Mouse (Mus musculus) stomach, embryonic 16.5 days (tissue): Measurements from ENCODE around the gene Ntf5. TPM values are rescaled to one million over a fixed set of nuclear protein-coding genes. Genes with fewer than 3 reads are reported as not detected.
A peak's percentile ranks its signal among the peaks of the same experiment; 100 is the strongest.

Experiments used
- ATAC-seq: fragments of 200-750 bp; cut with Nextera tagmentation; 2 replicates; pipeline ENCODE4 v1.8.0; 2017; ENCODE audit warnings: moderate number of reproducible peaks, moderate TSS enrichment; ENCODE audit not compliant: insufficient read depth, low FRiP score
- H3K27ac ChIP-seq: fragments of 300-500 bp; sonication (generic); 2 replicates; pipeline ENCODE4 v1.5.1; 2014; ENCODE audit warnings: low read length
- H3K27me3 ChIP-seq: fragments of 300-500 bp; sonication (generic); 2 replicates; pipeline ENCODE4 v1.6.1; 2014; ENCODE audit warnings: low read length, control low read depth, mixed read lengths; ENCODE audit not compliant: control insufficient read depth, insufficient read depth
- H3K36me3 ChIP-seq: fragments of 300-500 bp; sonication (generic); 2 replicates; pipeline ENCODE4 v1.6.1; 2014; ENCODE audit warnings: low read length; ENCODE audit not compliant: control insufficient read depth, insufficient read depth
- H3K4me1 ChIP-seq: fragments of 300-500 bp; sonication (generic); 2 replicates; pipeline ENCODE4 v1.6.1; 2014; ENCODE audit warnings: low read length, control low read depth, mixed read lengths; ENCODE audit not compliant: control insufficient read depth, insufficient read depth
- H3K4me2 ChIP-seq: fragments of 300-500 bp; sonication (generic); 2 replicates; pipeline ENCODE4 v1.6.1; 2014; ENCODE audit warnings: low read depth, low read length, mixed read lengths
- H3K4me3 ChIP-seq: fragments of 300-500 bp; sonication (generic); replicated peaks from 2 replicates; pipeline ENCODE4 v1.5.1; 2014; ENCODE audit warnings: mild to moderate bottlenecking, low read length
- H3K9ac ChIP-seq: fragments of 300-500 bp; sonication (generic); 2 replicates; pipeline ENCODE4 v1.6.1; 2014; ENCODE audit warnings: low read length
- H3K9me3 ChIP-seq: fragments of 300-500 bp; sonication (generic); replicated peaks from 2 replicates; pipeline ENCODE4 v1.6.1; 2016; ENCODE audit warnings: low read length, control low read depth; ENCODE audit not compliant: control insufficient read depth
- WGBS: fragments of 180-500 bp; shearing (Covaris S2); extraction: QIAGEN DNeasy Blood & Tissue Kit; methylation state at CpG from one replicate; pipeline ENCODE4 v1.1.7; 2014; 5-methylcytosine and 5-hydroxymethylcytosine counted together
- polyA plus RNA-seq: library from polyadenylated mRNA; unstranded; fragments of >200 nt; fragmentation: Nextera tagmentation; extraction: Ambion mirVana; gene quantifications from 2 replicates; pipeline ENCODE4 v1.2.1, GENCODE M21; 2015

Gene Ntf5
- polyA plus RNA-seq, 1 experiment from 2014 or later = 1.3 TPM

DNA sequence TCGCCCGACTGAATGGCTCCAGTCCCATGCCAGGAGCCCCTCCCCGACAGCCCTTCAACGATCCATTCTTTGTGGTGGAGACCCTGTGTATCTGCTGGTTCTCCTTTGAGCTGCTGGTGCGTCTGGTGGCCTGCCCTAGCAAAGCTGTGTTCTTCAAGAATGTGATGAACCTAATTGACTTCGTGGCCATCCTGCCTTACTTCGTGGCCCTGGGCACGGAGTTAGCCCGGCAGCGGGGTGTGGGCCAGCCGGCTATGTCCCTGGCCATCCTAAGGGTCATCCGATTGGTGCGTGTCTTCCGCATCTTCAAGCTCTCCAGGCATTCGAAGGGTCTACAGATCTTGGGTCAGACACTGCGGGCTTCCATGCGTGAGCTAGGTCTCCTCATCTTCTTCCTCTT is 4.5 kb upstream of the Ntf5 start:
- Histone ChIP-seq H3K9me3 (no peaks in the 10 kb centered on the region), H3K4me3 (no peak overlapping the region), H3K4me2 (no peak overlapping the region), H3K27ac (no peak overlapping the region), H3K36me3 (no peaks in the 10 kb centered on the region), H3K27me3 (peaks cover 49% of the 10 kb centered on the region), H3K4me1 (peaks cover 9% of the 10 kb centered on the region; the same call in 1 of the 2 replicates), H3K9ac (no peak overlapping the region)
- no peak for ATAC-seq
- WGBS = 88% methylated on average over 17 of the region's 17 CpGs

DNA sequence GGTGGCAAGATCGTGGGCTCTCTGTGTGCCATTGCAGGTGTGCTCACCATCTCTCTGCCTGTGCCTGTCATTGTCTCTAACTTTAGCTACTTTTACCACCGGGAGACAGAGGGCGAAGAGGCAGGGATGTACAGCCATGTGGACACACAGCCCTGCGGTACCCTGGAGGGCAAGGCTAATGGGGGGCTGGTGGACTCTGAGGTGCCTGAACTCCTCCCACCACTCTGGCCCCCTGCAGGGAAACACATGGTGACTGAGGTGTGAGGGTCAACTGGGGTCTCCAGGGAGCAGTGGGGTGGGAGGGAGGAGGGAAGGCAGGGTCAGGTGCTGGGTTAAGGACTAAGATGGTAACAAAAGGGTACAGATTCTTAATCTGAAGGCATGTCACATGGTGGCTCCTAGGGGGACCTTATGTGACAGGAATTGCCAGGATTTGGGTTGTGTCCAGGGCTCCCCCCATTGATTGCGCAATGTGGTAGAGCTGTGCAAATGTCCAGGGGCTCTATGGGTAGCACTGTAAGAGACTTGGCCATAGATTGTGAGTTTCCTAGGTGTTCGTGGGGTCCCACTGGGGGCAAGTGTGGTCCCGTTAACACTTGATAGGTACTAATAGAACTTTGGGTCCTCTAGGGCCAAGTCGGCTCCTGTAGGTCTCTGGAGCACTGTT is 3.9 kb upstream of the Ntf5 start:
- peaks cover 14% of the 10 kb centered on the region; the same call in 1 of the 2 replicates for H3K4me1 ChIP-seq
- H3K9ac ChIP-seq = no peak overlapping the region
- H3K9me3 ChIP-seq = no peaks in the 10 kb centered on the region
- no peak overlapping the region for H3K27ac ChIP-seq
- no peak overlapping the region for H3K4me2 ChIP-seq
- no peak overlapping the region for H3K4me3 ChIP-seq
- no peak for ATAC-seq
- peaks cover 54% of the 10 kb centered on the region for H3K27me3 ChIP-seq
- no peaks in the 10 kb centered on the region for H3K36me3 ChIP-seq
- WGBS = 79% methylated on average over 8 of the region's 8 CpGs

DNA sequence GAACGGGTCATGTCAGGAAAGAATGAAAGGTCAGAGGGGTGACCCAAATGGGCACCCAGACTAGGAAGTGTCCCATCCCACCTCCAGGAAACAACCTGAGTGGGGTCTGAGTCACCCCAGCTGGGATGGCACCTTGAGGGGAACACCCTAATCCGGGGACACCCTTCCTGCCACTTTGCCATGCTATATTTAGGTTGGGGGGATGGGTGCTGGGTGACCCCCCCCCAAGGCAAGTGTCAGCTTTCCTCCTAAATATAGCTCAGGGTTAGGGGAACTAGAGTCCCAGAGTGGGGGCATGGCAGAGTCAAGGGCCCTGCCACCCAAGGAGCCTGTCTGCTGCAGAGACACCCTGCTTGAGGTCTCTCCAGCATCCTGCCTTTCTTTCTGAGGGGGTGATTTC is 1.1 kb upstream of the Ntf5 start:
- Histone ChIP-seq H3K9me3 (no peaks in the 10 kb centered on the region), H3K4me3 (no peak overlapping the region), H3K4me1 (peaks cover 14% of the 10 kb centered on the region; the same call in 1 of the 2 replicates), H3K36me3 (no peaks in the 10 kb centered on the region), H3K27ac (no peak overlapping the region), H3K9ac (no peak overlapping the region), H3K4me2 (no peak overlapping the region), H3K27me3 (peaks cover 43% of the 10 kb centered on the region)
- no peak for ATAC-seq
- WGBS = 88% methylated on average over 2 of the region's 2 CpGs

DNA sequence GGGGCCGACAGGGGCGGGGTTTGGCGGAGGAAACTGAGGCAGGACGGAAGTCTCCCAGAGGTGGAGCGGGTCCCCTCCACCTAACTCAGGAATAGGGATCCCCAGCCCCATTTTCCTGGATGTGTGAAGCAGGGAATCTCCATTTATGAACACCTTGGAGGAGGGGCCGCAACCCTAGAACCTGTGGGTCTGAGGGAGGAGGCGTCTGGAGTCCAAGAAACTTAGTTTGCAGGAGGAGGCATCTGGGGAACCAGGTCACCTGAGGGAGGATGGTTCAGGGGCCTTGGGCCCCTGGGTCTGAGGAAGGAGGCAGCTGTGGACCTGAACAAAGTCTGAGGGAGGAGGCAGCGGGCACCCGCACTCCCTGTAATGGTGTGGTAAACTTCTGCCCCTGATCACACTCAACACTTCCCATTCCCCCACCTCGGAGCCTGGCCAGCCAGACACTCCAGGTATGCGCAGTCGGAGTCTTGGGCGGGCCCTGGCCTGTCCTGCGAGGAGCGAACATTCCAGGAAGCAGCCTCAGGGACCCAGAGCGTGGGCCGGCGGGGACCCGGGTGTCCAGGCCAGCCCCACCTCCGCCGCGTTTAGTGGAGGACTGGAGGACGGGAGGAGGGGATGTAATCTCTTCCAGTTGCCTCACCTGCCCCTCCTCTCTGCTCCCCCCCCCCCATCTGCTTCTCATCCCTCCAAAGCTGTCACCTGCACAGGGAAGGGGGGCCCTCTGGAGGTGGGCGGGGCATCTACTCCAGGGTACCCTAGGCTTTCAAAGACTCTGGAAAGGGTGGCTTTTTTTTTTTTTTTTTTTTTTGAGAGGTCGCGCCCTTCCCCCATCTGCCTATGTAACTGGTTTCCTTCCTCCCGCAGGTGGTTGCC is 607 bp downstream of the Ntf5 start:
- Histone ChIP-seq H3K9ac (peak overlapping the region; percentile 77), H3K27me3 (peaks cover 30% of the 10 kb centered on the region)
- 2% methylated on average over 26 of the region's 27 CpGs for WGBS

GRCm38 (mm10) chr7:45414740-45415224 is 1.3 kb downstream of the Ntf5 start:
- no peak overlapping the region for H3K27ac ChIP-seq
- no peaks in the 10 kb centered on the region for H3K9me3 ChIP-seq
- peaks cover 23% of the 10 kb centered on the region; the same call in 1 of the 2 replicates for H3K4me1 ChIP-seq
- no peak for ATAC-seq
- WGBS = 50% methylated on average over 12 of the region's 12 CpGs
- H3K4me3 ChIP-seq = no peak overlapping the region
- H3K36me3 ChIP-seq = no peaks in the 10 kb centered on the region
- peak overlapping the region; percentile 91; the same call in 1 of the 2 replicates for H3K4me2 ChIP-seq
- peaks cover 26% of the 10 kb centered on the region for H3K27me3 ChIP-seq
- no peak overlapping the region for H3K9ac ChIP-seq

More for the DNA sequence above, 607 bp downstream of the Ntf5 start:
- Histone ChIP-seq H3K4me3 (peak overlapping the region; percentile 63), H3K9me3 (no peaks in the 10 kb centered on the region), H3K36me3 (no peaks in the 10 kb centered on the region), H3K4me1 (peaks cover 22% of the 10 kb centered on the region; the same call in 1 of the 2 replicates), H3K4me2 (peak overlapping the region; percentile 91), H3K27ac (peak overlapping the region; percentile 68)
- peak; percentile 46 for ATAC-seq

DNA sequence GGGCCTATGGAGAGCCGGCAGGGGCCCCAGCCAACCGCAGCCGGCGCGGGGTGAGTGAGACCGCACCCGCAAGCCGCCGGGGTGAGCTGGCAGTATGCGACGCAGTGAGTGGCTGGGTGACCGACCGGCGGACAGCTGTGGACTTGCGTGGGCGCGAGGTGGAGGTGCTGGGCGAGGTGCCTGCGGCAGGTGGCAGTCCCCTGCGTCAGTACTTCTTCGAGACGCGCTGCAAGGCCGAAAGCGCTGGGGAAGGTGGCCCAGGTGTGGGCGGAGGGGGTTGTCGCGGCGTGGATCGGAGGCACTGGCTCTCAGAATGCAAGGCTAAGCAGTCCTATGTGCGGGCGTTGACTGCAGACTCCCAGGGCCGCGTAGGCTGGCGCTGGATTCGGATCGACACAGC is 2.1 kb downstream of the Ntf5 start:
- H3K27me3 ChIP-seq = peaks cover 26% of the 10 kb centered on the region
- WGBS = 27% methylated on average over 37 of the region's 37 CpGs
- peaks cover 31% of the 10 kb centered on the region; the same call in 1 of the 2 replicates for H3K4me1 ChIP-seq
- H3K9me3 ChIP-seq = no peaks in the 10 kb centered on the region
- H3K4me3 ChIP-seq = peak overlapping the region; percentile 7
- 0 out of 2 replicates have a peak overlapping the region, but pooled peaks have one; percentile 40 for H3K9ac ChIP-seq
- no peaks in the 10 kb centered on the region for H3K36me3 ChIP-seq
- H3K4me2 ChIP-seq = peak overlapping the region; percentile 22
- no peak overlapping the region for H3K27ac ChIP-seq
- no peak for ATAC-seq

DNA sequence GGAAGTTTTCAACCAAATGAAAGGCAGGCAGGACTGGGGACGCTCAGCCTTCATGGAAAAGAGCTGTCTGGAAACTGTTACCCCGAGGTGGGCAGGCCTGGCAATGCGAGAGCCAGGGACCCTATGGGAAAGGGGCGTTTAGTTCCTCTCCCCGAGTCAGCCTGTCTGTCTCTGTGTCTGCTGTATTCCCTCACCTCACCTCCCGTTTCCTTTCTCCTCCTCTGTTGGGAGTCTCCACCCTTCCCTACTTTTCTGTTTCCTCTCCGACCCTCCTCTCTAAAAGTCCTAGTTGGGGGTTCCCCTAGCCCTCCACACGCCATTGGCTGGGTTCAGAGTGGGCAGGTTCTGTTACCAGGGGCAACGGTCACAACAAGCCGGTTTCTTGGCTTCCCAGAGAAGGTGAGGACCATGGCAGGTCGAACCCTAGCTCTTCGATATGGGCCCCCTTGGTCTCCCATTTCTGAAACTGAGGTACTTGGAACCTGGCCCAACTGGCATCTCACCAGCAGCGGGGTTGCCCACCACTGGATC is 4.5 kb downstream of the Ntf5 start:
- H3K4me1 ChIP-seq = peaks cover 33% of the 10 kb centered on the region; the same call in 1 of the 2 replicates
- H3K4me2 ChIP-seq = no peak overlapping the region
- H3K36me3 ChIP-seq = peaks cover 13% of the 10 kb centered on the region; the same call in 1 of the 2 replicates
- no peak for ATAC-seq
- 8% methylated on average over 13 of the region's 13 CpGs for WGBS
- H3K9me3 ChIP-seq = no peaks in the 10 kb centered on the region
- no peak overlapping the region for H3K9ac ChIP-seq
- no peak overlapping the region for H3K27ac ChIP-seq
- H3K27me3 ChIP-seq = peaks cover 21% of the 10 kb centered on the region
- H3K4me3 ChIP-seq = no peak overlapping the region

GRCm38 (mm10) chr7:45419859-45420614 is 6.5 kb downstream of the Ntf5 start:
- 0 out of 2 replicates have a peak, but pooled peaks have one; percentile 15 for ATAC-seq
- Histone ChIP-seq H3K36me3 (peaks cover 19% of the 10 kb centered on the region), H3K27ac (no peak overlapping the region), H3K27me3 (peaks cover 12% of the 10 kb centered on the region), H3K4me1 (peaks cover 25% of the 10 kb centered on the region; the same call in 1 of the 2 replicates), H3K9me3 (no peaks in the 10 kb centered on the region), H3K4me3 (no peak overlapping the region), H3K4me2 (peak overlapping the region; percentile 19; the same call in 1 of the 2 replicates), H3K9ac (no peak overlapping the region)
- WGBS = 15% methylated on average over 27 of the region's 27 CpGs
